28 mouse cellular contexts compared by ENCODE assay signal in genomic region chr5:119366296-119366695, GRCm38 (mm10).
DNase-seq lines count a peak whose midpoint lies in the region; ATAC-seq and TF ChIP-seq lines count a peak whose summit lies in the region.
"Had no signal": no experiment of that assay in that cellular context is flagged by ENCODE, and none has a peak within 500 bp of the region (broad histone marks: within the 10 kb centered on the region; RNA-seq: fewer than 3 reads in every experiment).

No protein-coding gene starts in this region.

- TF ChIP-seq CTCF in heart, adult 2 months (IDR thresholded peaks at IDR 0.05), result no peak
- TF ChIP-seq CTCF in kidney, postnatal 0 days (IDR thresholded peaks at IDR 0.05; ENCODE audit: low read depth), result no peak

- H3K9me3 ChIP-seq in kidney, postnatal 0 days (replicated peaks; ENCODE audit: low read length), result no peaks in the 10 kb centered on the region
- H3K9me3 ChIP-seq in kidney, embryonic 14.5 days (ENCODE audit: control insufficient read depth, low read length), result no peaks in the 10 kb centered on the region
- H3K9me3 ChIP-seq: heart, embryonic 12.5 days; hindbrain, embryonic 13.5 days; limb, embryonic 12.5 days; liver, embryonic 15.5 days; midbrain, embryonic 12.5 days; neural tube, embryonic 13.5 days had no signal

- no peaks in the 10 kb centered on the region for H3K79me2 ChIP-seq in heart, adult 2 months (replicated peaks; ENCODE audit: control insufficient read depth, insufficient read depth, low read length)

- H3K9ac ChIP-seq in heart, adult 2 months (ENCODE audit: low read depth, low read length), result no peak overlapping the region
- no peak overlapping the region for H3K9ac ChIP-seq in kidney, postnatal 0 days (ENCODE audit: low read depth, low read length)
- no peak overlapping the region for H3K9ac ChIP-seq in kidney, embryonic 14.5 days (ENCODE audit: low read depth, low read length)
- H3K9ac ChIP-seq: heart, embryonic 12.5 days; hindbrain, embryonic 13.5 days; limb, embryonic 12.5 days; liver, embryonic 15.5 days; lung, embryonic 14.5 days; midbrain, embryonic 12.5 days; neural tube, embryonic 13.5 days had no signal

- H3K4me3 ChIP-seq in heart, adult 2 months, result no peak overlapping the region
- H3K4me3 ChIP-seq in kidney, postnatal 0 days (replicated peaks; ENCODE audit: low read depth, low read length), result no peak overlapping the region
- no peak overlapping the region for H3K4me3 ChIP-seq in kidney, embryonic 14.5 days (ENCODE audit: low read length)
- H3K4me3 ChIP-seq: heart, embryonic 12.5 days; hindbrain, embryonic 13.5 days; limb, embryonic 12.5 days; liver, embryonic 15.5 days; midbrain, embryonic 12.5 days; myocyte; neural tube, embryonic 13.5 days had no signal

- H3K4me2 ChIP-seq in kidney, postnatal 0 days (ENCODE audit: low read length), result no peak overlapping the region
- H3K4me2 ChIP-seq in kidney, embryonic 14.5 days (replicated peaks; ENCODE audit: low read depth, low read length), result no peak overlapping the region
- H3K4me2 ChIP-seq: heart, embryonic 12.5 days; hindbrain, embryonic 13.5 days; limb, embryonic 12.5 days; liver, embryonic 15.5 days; lung, embryonic 14.5 days; midbrain, embryonic 12.5 days; neural tube, embryonic 13.5 days had no signal

- TF ChIP-seq POLR2A in heart, adult 2 months (IDR thresholded peaks at IDR 0.05; ENCODE audit: insufficient read depth, low read depth, low read length), result no peak

- no peak for ATAC-seq in kidney, postnatal 0 days (replicated peaks; ENCODE audit: low FRiP score, low read depth)
- no peak for ATAC-seq in kidney, embryonic 14.5 days (ENCODE audit: low FRiP score, low TSS enrichment)
- ATAC-seq: forebrain, embryonic 14.5 days; Patski had no signal

- DNase-seq in heart, adult 11 months, result peak; percentile 65
- DNase-seq in heart, adult 2 months, result no peak
- DNase-seq in kidney, postnatal 0 days (ENCODE audit: low spot score), result peak; percentile 72
- DNase-seq in kidney, postnatal 10 days, result peak; percentile 23
- DNase-seq in mesoderm, embryonic 11.5 days (ENCODE audit: low read depth, low spot score), result peak; percentile 69
- no peak for DNase-seq in left cerebral cortex, postnatal 14 days (ENCODE audit: low spot score in 2 of 2)
- DNase-seq: adrenal gland, postnatal 10 days; cerebellum, adult 11 months; cerebellum, adult 9-10 months; cerebellum, postnatal 36 days; gastrocnemius, postnatal 25 days; heart, adult 18-20 months; heart, postnatal 4 days; layer of hippocampus, postnatal 36 days; lung, embryonic 14.5 days; lung, postnatal 36 days; right cerebral cortex, postnatal 14 days; thymus, postnatal 4 days had no signal

- H3K4me1 ChIP-seq in heart, adult 2 months (ENCODE audit: control insufficient read depth, insufficient read depth, low read length), result no peaks in the 10 kb centered on the region
- no peaks in the 10 kb centered on the region for H3K4me1 ChIP-seq in kidney, postnatal 0 days (replicated peaks; ENCODE audit: insufficient read depth, low read length)
- 0 out of 2 replicates have a peak, but pooled peaks cover 3% of the 10 kb centered on the region for H3K4me1 ChIP-seq in kidney, embryonic 14.5 days (ENCODE audit: control insufficient read depth, insufficient read depth, low read length)
- H3K4me1 ChIP-seq: liver, embryonic 15.5 days had no signal

- no peak overlapping the region for H3K27ac ChIP-seq in heart, adult 2 months
- no peak overlapping the region for H3K27ac ChIP-seq in kidney, postnatal 0 days
- H3K27ac ChIP-seq in kidney, embryonic 14.5 days (ENCODE audit: low read depth, low read length), result no peak overlapping the region
- H3K27ac ChIP-seq: hindbrain, embryonic 13.5 days; limb, embryonic 12.5 days; liver, embryonic 15.5 days; midbrain, embryonic 12.5 days; neural tube, embryonic 13.5 days had no signal

- intact Hi-C loops in heart, adult 2 months (cut with DNase I), result no loop called here
- intact Hi-C loops in left cerebral cortex, postnatal 14 days (cut with DNase I), result no loop called here

- H3K27me3 ChIP-seq in heart, adult 2 months (ENCODE audit: control insufficient read depth, insufficient read depth, low read length), result no peaks in the 10 kb centered on the region
- H3K27me3 ChIP-seq in kidney, postnatal 0 days (ENCODE audit: insufficient read depth, low read length), result no peaks in the 10 kb centered on the region
- H3K27me3 ChIP-seq in kidney, embryonic 14.5 days (ENCODE audit: control insufficient read depth, insufficient read depth, low read length), result no peaks in the 10 kb centered on the region
- H3K27me3 ChIP-seq: heart, embryonic 12.5 days; liver, embryonic 15.5 days had no signal

- 52% methylated on average over 5 of the region's 5 CpGs for WGBS in heart, adult 2 months
- WGBS in kidney, postnatal 0 days, result 42% methylated on average over 5 of the region's 5 CpGs
- WGBS in kidney, embryonic 14.5 days, result 30% methylated on average over 5 of the region's 5 CpGs

- no peaks in the 10 kb centered on the region for H3K36me3 ChIP-seq in heart, adult 2 months (ENCODE audit: control insufficient read depth, insufficient read depth, low read length)
- no peaks in the 10 kb centered on the region for H3K36me3 ChIP-seq in kidney, postnatal 0 days (ENCODE audit: insufficient read depth, low read length)
- no peaks in the 10 kb centered on the region for H3K36me3 ChIP-seq in kidney, embryonic 14.5 days (ENCODE audit: control insufficient read depth, insufficient read depth, low read length)
- H3K36me3 ChIP-seq: heart, embryonic 12.5 days; hindbrain, embryonic 13.5 days; limb, embryonic 12.5 days; liver, embryonic 15.5 days; midbrain, embryonic 12.5 days; neural tube, embryonic 13.5 days had no signal

- TF ChIP-seq EP300 in heart, adult 2 months (IDR thresholded peaks at IDR 0.05; ENCODE audit: insufficient read depth, low read depth, low read length), result no peak

Comparison
In these comparisons a context has a peak if more than half of its experiments do, and no peak if none do; other contexts are left out.
1. DNase-seq: peak in heart, adult 11 months (single experiment), kidney, postnatal 0 days (single experiment), kidney, postnatal 10 days (single experiment) and mesoderm, embryonic 11.5 days (single experiment); none in heart, adult 2 months (0 of 2) and left cerebral cortex, postnatal 14 days (0 of 2).